Mouse (Mus musculus): ENCODE results near the gene Gm49336.

GRCm38 (mm10) chr14:60256356-60256755, 5.0 kb upstream of the Gm49336 start:
- no peak for TF ChIP-seq CTCF (IDR thresholded peaks at IDR 0.05; ENCODE audit: low read depth)
- no peak for TF ChIP-seq EP300 (IDR thresholded peaks at IDR 0.05; ENCODE audit: low read depth)
